Mouse (Mus musculus): ENCODE data around the gene Wipf1. TPM values are rescaled to one million over a fixed set of nuclear protein-coding genes. Genes with fewer than 3 reads are reported as not detected.
"Not testable (repeated sequence)": the region's sequence is repeated elsewhere in the genome, so short reads cannot be mapped to it uniquely, and the experiment has no call there.

The Wipf1 gene
- polyA plus RNA-seq, 1 experiment from 2014 or later, result 4.1 TPM

DNA sequence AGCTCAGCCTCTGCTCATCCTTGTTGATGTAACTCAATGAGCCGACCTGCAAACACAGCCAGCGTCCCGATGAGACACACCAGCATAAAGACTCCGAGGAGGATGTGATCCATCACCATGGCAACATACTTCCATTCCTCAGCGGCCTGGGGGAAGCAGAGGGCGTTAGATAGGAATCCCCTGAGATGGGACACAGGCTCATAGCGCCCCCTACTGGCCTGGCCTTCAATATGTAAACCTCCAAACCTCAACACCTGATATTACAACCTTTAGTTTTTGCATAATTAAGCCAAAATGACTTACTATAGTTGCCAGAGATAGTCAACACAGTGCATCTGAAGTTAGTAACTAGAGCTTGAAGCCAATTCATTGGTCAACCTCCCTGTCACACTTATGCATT lies 36.6 kb upstream of the Wipf1 start:
- 26% methylated on average over 7 of the region's 7 CpGs for WGBS (ENCODE audit: insufficient replicate concordance)
- no peaks in the 10 kb centered on the region for H3K36me3 ChIP-seq (ENCODE audit: control insufficient read depth, insufficient read depth)
- no peak overlapping the region for H3K27ac ChIP-seq (ENCODE audit: low read length)
- no peak overlapping the region for H3K4me3 ChIP-seq (ENCODE audit: low read depth, low read length)
- H3K27me3 ChIP-seq (ENCODE audit: control insufficient read depth, insufficient read depth, low read depth, low read length), result no peaks in the 10 kb centered on the region
- no peak overlapping the region for H3K4me2 ChIP-seq (ENCODE audit: low read depth, low read length)
- peaks cover 5% of the 10 kb centered on the region; the same call in 1 of the 2 replicates for H3K4me1 ChIP-seq (ENCODE audit: control insufficient read depth, low read depth, low read length)
- no peak for ATAC-seq (ENCODE audit: low read depth)
- H3K9me3 ChIP-seq (replicated peaks; ENCODE audit: control insufficient read depth, low read length), result no peaks in the 10 kb centered on the region
- no peak overlapping the region for H3K9ac ChIP-seq (ENCODE audit: low read depth, low read length)

DNA sequence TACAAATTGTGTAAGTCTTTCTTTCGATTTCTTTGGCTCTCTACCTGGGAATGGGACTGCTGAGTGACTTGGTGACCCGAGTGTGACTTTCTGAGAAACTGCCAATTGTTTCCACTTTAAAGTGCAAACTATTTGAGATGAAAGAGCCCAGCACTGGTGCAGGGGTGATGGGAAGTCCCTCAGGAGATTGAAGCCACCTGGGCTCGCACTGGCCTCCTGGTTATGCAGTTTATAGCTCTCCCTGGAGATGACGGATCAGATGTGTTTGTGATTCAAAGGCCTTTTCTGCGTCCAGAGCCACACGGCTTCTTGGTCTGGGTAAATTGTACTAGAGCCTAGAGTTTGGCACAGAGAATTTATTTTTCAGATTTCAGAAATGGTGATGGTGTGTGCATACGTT lies 34.2 kb upstream of the Wipf1 start:
- no peak overlapping the region for H3K4me2 ChIP-seq (ENCODE audit: low read depth, low read length)
- peaks cover 5% of the 10 kb centered on the region; the same call in 1 of the 2 replicates for H3K4me1 ChIP-seq (ENCODE audit: control insufficient read depth, low read depth, low read length)
- no peaks in the 10 kb centered on the region for H3K27me3 ChIP-seq (ENCODE audit: control insufficient read depth, insufficient read depth, low read depth, low read length)
- H3K9ac ChIP-seq (ENCODE audit: low read depth, low read length), result no peak overlapping the region
- no peak for ATAC-seq (ENCODE audit: low read depth)
- no peaks in the 10 kb centered on the region for H3K9me3 ChIP-seq (replicated peaks; ENCODE audit: control insufficient read depth, low read length)
- no peak overlapping the region for H3K4me3 ChIP-seq (ENCODE audit: low read depth, low read length)
- no peaks in the 10 kb centered on the region for H3K36me3 ChIP-seq (ENCODE audit: control insufficient read depth, insufficient read depth)
- WGBS (ENCODE audit: insufficient replicate concordance), result 58% methylated on average over 7 of the region's 7 CpGs
- no peak overlapping the region for H3K27ac ChIP-seq (ENCODE audit: low read length)

DNA sequence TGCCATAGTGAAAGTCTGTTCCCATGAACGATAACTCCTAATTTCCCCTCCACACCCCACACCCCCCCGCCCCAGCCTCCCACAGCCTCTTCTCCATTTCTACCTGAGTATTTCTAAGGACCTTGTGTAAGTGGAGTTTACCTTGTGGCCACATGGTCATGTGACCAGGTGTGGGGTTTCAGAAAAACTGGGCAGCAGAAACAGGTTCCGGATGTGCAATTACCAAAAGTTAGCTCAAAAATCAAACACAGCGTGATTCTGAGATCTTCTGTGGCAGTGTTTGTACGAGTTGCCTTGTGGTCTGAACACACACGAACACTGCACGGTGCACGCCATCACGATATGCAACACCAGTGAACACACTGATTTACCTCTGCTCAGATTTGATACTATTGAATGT lies 33.1 kb upstream of the Wipf1 start:
- H3K4me3 ChIP-seq (ENCODE audit: low read depth, low read length), result no peak overlapping the region
- H3K27me3 ChIP-seq (ENCODE audit: control insufficient read depth, insufficient read depth, low read depth, low read length), result no peaks in the 10 kb centered on the region
- H3K27ac ChIP-seq (ENCODE audit: low read length), result no peak overlapping the region
- no peak overlapping the region for H3K9ac ChIP-seq (ENCODE audit: low read depth, low read length)
- no peaks in the 10 kb centered on the region for H3K9me3 ChIP-seq (replicated peaks; ENCODE audit: control insufficient read depth, low read length)
- ATAC-seq (ENCODE audit: low read depth), result no peak
- 73% methylated on average over 9 of the region's 9 CpGs for WGBS (ENCODE audit: insufficient replicate concordance)
- peaks cover 5% of the 10 kb centered on the region; the same call in 1 of the 2 replicates for H3K4me1 ChIP-seq (ENCODE audit: control insufficient read depth, low read depth, low read length)
- no peaks in the 10 kb centered on the region for H3K36me3 ChIP-seq (ENCODE audit: control insufficient read depth, insufficient read depth)
- no peak overlapping the region for H3K4me2 ChIP-seq (ENCODE audit: low read depth, low read length)

DNA sequence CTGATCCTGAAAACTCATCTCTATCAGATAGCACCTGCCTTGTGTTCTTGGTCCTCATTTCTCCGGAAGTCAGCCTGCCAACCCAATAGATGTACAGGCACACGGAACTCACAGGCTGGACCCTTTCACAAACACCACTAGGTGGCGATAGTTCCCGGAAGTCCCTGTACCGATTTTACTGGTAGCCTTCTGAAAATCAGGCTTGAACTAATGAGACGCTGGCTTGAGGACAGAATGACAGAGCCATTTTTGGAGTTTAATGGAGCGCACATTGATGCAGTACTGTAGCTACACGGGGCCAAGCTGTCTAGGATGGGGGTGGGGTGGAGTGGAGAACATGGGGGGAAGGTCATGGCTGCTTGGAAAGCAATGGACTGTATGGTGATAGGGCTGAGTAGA lies 32.1 kb upstream of the Wipf1 start:
- H3K4me1 ChIP-seq (ENCODE audit: control insufficient read depth, low read depth, low read length), result peaks cover 5% of the 10 kb centered on the region; the same call in 1 of the 2 replicates
- H3K36me3 ChIP-seq (ENCODE audit: control insufficient read depth, insufficient read depth), result no peaks in the 10 kb centered on the region
- H3K9me3 ChIP-seq (replicated peaks; ENCODE audit: control insufficient read depth, low read length), result no peaks in the 10 kb centered on the region
- no peak overlapping the region for H3K9ac ChIP-seq (ENCODE audit: low read depth, low read length)
- H3K27me3 ChIP-seq (ENCODE audit: control insufficient read depth, insufficient read depth, low read depth, low read length), result no peaks in the 10 kb centered on the region
- ATAC-seq (ENCODE audit: low read depth), result no peak
- WGBS (ENCODE audit: insufficient replicate concordance), result 8% methylated on average over 8 of the region's 8 CpGs
- peak overlapping the region; percentile 54 for H3K4me2 ChIP-seq (ENCODE audit: low read depth, low read length)
- H3K4me3 ChIP-seq (ENCODE audit: low read depth, low read length), result no peak overlapping the region
- H3K27ac ChIP-seq (ENCODE audit: low read length), result no peak overlapping the region

DNA sequence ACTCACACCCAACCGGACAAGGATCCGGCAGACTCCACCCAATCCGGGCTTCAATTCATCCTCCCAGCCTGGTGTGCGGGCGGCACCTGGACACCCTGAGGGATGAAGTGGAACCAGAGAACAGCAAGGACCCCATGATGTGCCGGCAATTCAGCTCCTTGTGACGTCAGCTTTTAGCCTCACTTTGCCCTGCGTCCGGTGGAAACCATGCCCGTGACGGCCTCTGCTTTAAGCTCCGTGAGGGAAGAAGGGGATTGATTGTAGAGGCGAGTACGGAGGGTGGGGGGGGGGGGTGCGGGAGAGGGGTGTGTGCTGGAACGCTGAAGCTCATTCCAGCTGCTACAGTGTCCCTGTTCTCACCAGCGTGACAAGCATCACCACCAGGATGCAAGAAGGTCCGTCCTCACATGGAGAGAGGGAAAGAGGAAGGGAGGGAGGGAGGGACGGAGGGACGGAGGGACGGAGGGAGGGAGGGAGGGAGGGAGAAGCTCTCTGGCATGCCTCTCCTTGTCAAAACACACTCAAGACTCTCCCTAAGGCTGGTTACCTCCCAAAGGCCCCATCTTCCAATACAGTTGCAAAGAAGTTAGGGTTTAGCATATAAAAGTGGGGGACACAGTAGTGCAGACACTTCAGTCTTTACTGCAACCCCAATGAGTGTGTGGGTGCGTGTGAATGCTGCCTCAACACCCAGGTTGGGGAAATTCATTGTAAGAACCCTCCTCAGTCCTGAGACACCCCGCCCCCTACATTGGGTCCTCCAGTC lies 31.5 kb upstream of the Wipf1 start:
- no peaks in the 10 kb centered on the region for H3K9me3 ChIP-seq (replicated peaks; ENCODE audit: control insufficient read depth, low read length)
- ATAC-seq (ENCODE audit: low read depth), result no peak

DNA sequence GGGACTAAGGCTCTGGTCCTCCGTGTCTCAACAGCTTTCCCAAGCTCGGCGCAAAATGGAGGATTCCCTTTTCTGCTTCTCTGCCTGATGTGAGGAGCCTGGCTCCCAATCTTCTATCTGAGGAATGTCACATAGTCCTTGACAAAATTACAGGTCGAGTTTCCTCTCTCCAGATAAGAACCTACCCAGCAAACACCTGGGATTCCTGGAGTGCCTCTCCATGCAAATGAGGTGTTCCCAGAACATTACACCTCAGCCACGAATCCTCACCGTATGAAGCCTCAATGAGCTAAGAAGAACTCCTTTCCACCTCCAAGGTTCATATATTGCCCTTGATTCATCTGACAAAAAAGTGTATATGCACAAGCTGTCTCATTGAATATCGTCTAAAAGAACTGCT lies 30.9 kb upstream of the Wipf1 start:
- Histone ChIP-seq H3K36me3 (ENCODE audit: control insufficient read depth, insufficient read depth) (no peaks in the 10 kb centered on the region), H3K9me3 (replicated peaks; ENCODE audit: control insufficient read depth, low read length) (no peaks in the 10 kb centered on the region), H3K27me3 (ENCODE audit: control insufficient read depth, insufficient read depth, low read depth, low read length) (no peaks in the 10 kb centered on the region), H3K27ac (ENCODE audit: low read length) (no peak overlapping the region), H3K4me2 (ENCODE audit: low read depth, low read length) (no peak overlapping the region), H3K4me3 (ENCODE audit: low read depth, low read length) (no peak overlapping the region; the same call in 1 of the 2 replicates), H3K9ac (ENCODE audit: low read depth, low read length) (no peak overlapping the region), H3K4me1 (ENCODE audit: control insufficient read depth, low read depth, low read length) (peaks cover 5% of the 10 kb centered on the region; the same call in 1 of the 2 replicates)
- WGBS (ENCODE audit: insufficient replicate concordance), result 51% methylated on average over 7 of the region's 7 CpGs
- no peak for ATAC-seq (ENCODE audit: low read depth)

More for the DNA sequence above, 31.5 kb upstream of the Wipf1 start:
- Histone ChIP-seq H3K27ac (ENCODE audit: low read length) (no peak overlapping the region), H3K36me3 (ENCODE audit: control insufficient read depth, insufficient read depth) (no peaks in the 10 kb centered on the region), H3K27me3 (ENCODE audit: control insufficient read depth, insufficient read depth, low read depth, low read length) (no peaks in the 10 kb centered on the region), H3K4me2 (ENCODE audit: low read depth, low read length) (peak overlapping the region; percentile 54), H3K9ac (ENCODE audit: low read depth, low read length) (no peak overlapping the region), H3K4me3 (ENCODE audit: low read depth, low read length) (no peak overlapping the region; the same call in 1 of the 2 replicates), H3K4me1 (ENCODE audit: control insufficient read depth, low read depth, low read length) (peaks cover 5% of the 10 kb centered on the region; the same call in 1 of the 2 replicates)
- 11% methylated on average over 21 of the region's 23 CpGs for WGBS (ENCODE audit: insufficient replicate concordance)

DNA sequence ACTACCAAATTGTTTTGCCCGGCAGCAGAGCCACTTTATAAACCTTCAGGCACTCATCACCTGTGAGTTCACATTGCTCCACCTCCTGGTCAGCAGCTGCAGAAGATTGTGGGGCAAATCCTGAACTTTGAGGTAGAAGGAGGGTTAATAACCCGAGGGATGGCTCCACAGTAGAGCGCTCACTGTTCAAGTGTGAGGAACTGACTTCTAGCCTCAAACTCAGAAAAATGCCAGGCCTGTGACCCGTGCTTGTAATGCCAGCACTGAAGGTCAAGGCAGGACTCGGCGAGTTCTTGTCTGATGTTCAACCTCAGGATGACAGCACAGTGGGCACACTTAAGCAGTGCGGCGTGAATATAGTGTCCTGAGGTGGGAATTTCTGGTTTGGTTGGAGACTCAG lies 28.4 kb upstream of the Wipf1 start:
- Histone ChIP-seq H3K4me1 (ENCODE audit: control insufficient read depth, low read depth, low read length) (peaks cover 7% of the 10 kb centered on the region; the same call in 1 of the 2 replicates), H3K4me2 (ENCODE audit: low read depth, low read length) (no peak overlapping the region), H3K9me3 (replicated peaks; ENCODE audit: control insufficient read depth, low read length) (no peaks in the 10 kb centered on the region), H3K4me3 (ENCODE audit: low read depth, low read length) (no peak overlapping the region), H3K36me3 (ENCODE audit: control insufficient read depth, insufficient read depth) (no peaks in the 10 kb centered on the region), H3K9ac (ENCODE audit: low read depth, low read length) (no peak overlapping the region), H3K27me3 (ENCODE audit: control insufficient read depth, insufficient read depth, low read depth, low read length) (no peaks in the 10 kb centered on the region), H3K27ac (ENCODE audit: low read length) (no peak overlapping the region)
- no peak for ATAC-seq (ENCODE audit: low read depth)
- WGBS (ENCODE audit: insufficient replicate concordance), result 64% methylated on average over 8 of the region's 8 CpGs

DNA sequence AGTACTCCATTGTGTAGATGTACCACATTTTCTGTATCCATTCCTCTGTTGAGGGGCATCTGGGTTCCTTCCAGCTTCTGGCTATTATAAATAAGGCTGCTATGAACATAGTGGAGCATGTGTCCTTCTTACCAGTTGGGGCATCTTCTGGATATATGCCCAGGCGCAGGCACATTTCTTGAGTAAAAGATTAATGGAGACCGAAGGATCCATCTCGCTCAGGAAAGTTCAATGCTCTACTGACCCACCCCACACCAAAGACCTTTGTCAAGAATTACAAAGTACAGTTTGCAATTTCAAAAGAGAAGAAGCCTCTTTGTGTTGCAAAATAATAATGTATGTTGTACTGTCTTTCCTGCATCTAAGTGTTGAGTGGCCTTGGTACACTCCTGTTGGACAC lies 27.5 kb upstream of the Wipf1 start:
- not testable (repeated sequence) for H3K27ac ChIP-seq (ENCODE audit: low read length); H3K4me3 ChIP-seq (ENCODE audit: low read depth, low read length); H3K27me3 ChIP-seq (ENCODE audit: control insufficient read depth, insufficient read depth, low read depth, low read length); H3K9ac ChIP-seq (ENCODE audit: low read depth, low read length); H3K4me2 ChIP-seq (ENCODE audit: low read depth, low read length); H3K36me3 ChIP-seq (ENCODE audit: control insufficient read depth, insufficient read depth); H3K4me1 ChIP-seq (ENCODE audit: control insufficient read depth, low read depth, low read length); H3K9me3 ChIP-seq (replicated peaks; ENCODE audit: control insufficient read depth, low read length); ATAC-seq (ENCODE audit: low read depth)
- WGBS (ENCODE audit: insufficient replicate concordance), result 76% methylated on average over 3 of the region's 3 CpGs

DNA sequence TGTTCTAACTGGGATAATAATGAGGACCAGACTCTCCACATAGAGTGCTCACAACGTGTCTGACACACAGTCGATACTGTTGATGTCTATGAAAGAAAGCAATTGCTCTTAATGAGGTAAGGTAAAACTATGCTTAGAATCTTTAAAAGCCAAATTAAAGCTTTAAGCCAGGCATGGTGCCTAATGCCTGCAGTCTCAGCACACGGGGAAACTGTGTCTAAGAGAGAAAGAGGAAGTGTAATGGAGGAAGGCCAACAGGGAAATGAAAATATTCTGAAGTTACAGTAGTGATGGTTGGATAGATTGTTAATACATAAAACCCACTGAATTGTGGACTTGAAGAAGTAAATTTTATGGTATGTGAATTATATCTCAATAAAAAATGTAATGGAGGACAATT lies 24.9 kb upstream of the Wipf1 start:
- Histone ChIP-seq H3K4me1 (ENCODE audit: control insufficient read depth, low read depth, low read length) (peaks cover 2% of the 10 kb centered on the region; the same call in 1 of the 2 replicates), H3K27me3 (ENCODE audit: control insufficient read depth, insufficient read depth, low read depth, low read length) (no peaks in the 10 kb centered on the region), H3K9me3 (replicated peaks; ENCODE audit: control insufficient read depth, low read length) (no peaks in the 10 kb centered on the region), H3K4me3 (ENCODE audit: low read depth, low read length) (no peak overlapping the region), H3K9ac (ENCODE audit: low read depth, low read length) (no peak overlapping the region), H3K36me3 (ENCODE audit: control insufficient read depth, insufficient read depth) (no peaks in the 10 kb centered on the region), H3K27ac (ENCODE audit: low read length) (no peak overlapping the region), H3K4me2 (ENCODE audit: low read depth, low read length) (no peak overlapping the region)
- no peak for ATAC-seq (ENCODE audit: low read depth)
- 48% methylated on average over 3 of the region's 3 CpGs for WGBS (ENCODE audit: insufficient replicate concordance)

All from liver, embryonic 16.5 days (tissue).